Mouse (Mus musculus): ENCODE measurements around the gene Abi3.

Abi3 gene

DNA sequence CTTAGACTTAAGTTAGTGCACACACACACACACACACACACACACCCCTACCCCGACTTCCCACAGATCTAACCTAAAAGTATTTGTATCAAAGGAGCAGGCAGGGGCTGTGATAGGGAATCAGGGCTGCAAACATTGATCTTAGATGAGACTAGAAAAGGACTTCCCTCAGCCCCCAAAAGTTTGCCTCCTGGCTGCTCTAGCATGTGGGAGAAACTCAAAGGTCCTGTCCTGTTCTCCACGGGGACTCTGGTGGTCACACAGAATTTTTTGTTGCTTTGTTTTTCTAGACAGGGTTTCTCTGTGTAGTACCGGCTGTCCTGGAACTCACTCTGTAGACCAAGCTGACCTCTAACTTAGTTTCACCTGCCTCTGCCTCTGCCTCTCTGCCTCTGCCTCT is 16.7 kb downstream of the Abi3 start:
- DNase-seq (ENCODE audit: low read depth, low spot score): no peak

DNA sequence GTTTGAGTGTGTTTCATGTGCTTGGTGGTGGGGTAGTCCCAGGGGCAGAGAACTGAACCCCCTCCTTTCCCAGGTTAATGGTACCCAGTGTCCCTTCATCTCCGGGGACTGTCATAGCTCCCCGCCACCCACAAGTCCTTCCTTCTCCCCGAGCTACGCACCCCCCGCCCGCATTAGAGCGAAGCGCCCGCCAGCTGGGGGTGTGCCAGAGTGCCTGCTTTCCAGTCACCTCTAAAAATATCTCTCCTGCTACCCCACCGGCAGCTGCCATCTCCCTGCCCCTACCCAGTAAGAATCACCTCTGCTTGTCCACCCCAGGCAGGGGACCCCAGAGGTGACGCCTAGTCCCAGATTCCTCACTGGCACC is 17.4 kb downstream of the Abi3 start:
- peak; percentile 50 for DNase-seq (ENCODE audit: low read depth, low spot score)

DNA sequence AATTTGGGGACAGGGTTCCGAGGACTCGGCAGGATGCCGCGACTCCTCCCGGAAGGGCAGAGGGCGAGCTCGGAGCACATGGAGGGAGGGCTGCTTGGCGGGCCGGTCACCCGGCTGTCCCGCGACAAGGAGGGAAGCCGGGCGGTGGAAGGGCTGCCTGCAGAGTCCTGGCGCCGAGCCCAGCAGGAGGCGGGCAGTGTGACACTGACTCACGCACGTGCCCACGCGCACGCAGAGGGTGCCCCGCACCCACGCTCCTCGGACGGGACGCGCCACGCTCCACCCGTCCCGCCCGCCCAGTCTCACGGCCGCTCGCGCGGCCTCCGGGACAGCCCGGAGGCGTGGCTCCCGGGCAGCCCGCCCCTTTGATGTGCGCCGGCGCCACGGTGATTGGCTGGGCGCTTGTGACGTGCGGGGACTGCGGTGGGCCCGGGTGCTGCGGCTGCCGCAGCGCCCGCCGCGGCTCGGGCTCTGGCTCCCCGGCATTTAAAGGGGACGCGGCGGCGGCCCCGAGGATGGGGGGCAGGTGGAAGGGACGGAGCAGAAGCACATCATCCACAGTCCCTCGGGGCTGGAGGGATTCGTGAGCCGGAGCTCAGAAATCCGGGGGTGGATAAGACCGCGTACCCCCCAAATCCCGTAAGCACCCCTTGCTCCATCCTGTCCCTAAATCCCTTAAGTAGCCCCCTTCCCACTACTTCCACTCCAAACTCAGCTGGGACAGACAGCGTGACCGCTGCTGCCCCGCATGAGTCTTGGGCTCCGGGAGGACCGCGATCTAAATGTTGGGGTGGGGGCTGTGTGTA is 18.0 kb downstream of the Abi3 start, which contains the start of gene Phospho1:
Gene Phospho1 (plus strand): TSS at position 429 of the 806 bp plus-strand sequence.
- peak; percentile 94 for DNase-seq (ENCODE audit: low read depth, low spot score)

DNA sequence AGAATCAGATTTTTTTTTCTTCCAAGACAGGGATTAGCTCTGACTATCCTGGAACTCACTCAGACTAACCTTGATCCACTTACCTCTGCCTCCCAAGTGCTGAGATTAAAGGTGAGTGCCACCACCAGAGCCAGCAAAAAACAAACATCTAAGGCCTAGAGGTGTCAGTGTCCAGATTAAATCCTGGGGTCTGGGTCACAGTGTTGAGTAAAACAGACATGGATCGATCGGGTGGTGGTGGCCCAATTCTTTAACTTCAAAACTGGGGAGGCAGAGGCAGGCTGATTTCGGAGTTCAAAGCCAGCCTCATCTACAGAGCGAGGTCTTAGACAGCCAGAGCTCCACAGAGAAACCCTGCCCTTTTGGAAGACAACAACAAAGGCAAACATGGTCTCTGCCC is 19.8 kb downstream of the Abi3 start:
- no peak for DNase-seq (ENCODE audit: low read depth, low spot score)

DNA sequence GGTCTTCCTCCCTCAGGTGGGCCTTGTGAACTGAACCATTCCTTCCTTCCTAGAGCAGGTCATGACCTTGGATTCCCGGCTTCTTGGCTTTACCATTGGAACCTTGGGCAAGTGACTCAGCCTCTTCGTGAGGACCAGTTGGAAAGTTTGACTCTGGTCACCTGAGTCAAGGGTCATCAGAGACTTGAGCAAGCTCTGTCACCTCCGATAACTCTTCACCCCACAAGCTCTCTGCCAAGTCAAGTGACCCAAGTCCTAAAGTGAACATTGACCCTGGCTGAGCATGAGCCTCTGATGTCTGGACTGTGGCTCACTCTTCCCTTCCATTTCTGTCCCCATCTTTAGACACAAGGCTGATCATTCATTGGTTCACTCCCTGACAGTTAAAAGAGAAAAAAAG is 20.8 kb downstream of the Abi3 start:
- no peak for DNase-seq (ENCODE audit: low read depth, low spot score)

DNA sequence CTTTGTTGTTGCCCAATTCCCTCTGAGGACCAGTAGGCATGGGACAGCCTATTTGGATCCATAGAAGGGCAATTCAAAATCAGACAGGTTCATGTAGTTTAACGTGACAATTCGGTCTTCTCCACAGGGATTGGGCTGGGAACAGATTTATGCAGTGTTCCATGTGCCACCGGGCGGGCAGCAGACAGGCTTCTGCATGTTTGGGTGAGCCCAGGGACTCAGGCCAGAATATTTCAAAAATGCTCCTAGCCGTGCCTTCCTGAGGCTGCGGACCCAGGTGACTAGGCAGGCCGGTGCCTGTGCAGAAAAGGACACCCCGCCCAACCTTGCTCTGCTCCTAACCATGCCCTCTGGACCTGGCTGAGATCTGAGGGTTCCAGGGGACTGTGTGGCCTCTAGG is 23.1 kb downstream of the Abi3 start:
- no peak for DNase-seq (ENCODE audit: low read depth, low spot score)

DNA sequence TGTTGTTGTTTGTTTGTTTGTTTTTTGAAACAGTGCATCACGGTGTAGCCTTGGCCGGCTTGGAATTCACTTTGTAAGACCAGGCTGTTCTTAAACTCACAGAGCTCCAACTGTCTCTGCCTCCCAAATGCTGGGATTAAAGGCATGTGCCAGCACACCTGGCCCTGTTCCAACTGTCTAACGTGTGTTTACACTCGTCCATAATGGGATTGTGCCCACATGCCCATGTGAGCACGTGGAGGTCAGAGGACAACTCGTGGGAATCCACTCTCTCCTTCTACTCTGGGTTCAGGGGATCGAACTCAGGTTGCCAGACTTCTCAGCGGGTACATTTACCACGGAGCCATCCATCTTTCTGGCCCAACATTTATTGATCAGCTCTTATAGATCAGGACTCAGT is 26.9 kb downstream of the Abi3 start:
- no peak for DNase-seq (ENCODE audit: low read depth, low spot score)

DNA sequence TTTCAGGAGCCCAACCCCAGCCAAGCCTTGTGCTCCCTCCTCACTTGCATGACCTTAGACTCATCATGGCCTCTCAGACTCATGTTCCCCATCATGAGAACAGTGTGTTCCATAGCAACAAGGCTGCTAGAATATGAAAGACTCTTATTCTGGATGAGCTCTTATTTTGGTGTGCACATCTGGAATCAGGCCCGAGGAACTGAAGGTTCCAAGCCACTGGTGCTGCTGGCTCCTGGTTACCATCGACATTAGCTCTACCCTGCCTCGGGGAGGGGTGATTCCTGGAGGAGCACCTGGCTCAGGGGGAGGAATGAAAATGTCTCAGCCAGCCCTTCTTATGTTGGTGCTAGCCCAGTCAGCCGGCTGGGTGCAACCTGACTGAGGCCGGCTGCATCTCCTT is 27.4 kb downstream of the Abi3 start:
- DNase-seq (ENCODE audit: low read depth, low spot score): no peak

DNA sequence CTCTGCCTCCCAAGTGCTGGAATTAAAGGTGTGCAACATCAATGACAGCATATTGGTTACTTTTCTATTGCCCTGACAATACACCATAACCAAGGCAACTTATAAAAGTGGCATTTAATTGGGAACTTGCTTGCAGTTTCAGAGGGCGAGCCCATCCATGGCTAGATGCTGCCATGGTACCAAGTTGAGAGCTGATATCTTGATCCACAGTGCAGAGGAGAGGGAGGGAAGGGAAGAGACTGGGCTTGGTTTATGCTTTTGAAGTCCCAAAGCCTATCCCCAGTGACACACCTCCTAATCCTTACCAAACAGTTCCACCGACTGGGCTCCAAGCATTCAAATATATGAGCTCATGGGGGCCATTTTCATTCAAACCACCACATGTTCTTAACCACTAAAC is 28.2 kb downstream of the Abi3 start:
- DNase-seq (ENCODE audit: low read depth, low spot score): no peak

DNA sequence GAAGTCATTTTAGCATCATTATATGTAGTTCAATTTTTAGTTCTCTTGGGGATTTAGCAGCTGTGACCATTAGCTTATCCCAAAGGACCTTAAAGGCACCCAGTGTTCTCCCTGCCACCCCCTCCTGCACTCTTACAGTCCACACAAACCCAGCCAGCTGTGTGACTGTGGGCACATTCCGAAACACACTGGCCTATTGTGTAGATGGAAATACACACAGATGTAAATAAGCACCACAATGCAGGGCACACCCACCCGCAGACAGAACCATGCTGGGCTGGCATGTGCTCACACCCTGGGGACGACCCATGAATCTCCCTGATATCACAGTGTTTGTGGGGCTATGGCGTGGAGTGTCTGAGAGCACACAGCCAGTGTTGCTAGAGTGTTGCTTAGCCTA is 30.1 kb downstream of the Abi3 start:
- DNase-seq (ENCODE audit: low read depth, low spot score): no peak

DNA sequence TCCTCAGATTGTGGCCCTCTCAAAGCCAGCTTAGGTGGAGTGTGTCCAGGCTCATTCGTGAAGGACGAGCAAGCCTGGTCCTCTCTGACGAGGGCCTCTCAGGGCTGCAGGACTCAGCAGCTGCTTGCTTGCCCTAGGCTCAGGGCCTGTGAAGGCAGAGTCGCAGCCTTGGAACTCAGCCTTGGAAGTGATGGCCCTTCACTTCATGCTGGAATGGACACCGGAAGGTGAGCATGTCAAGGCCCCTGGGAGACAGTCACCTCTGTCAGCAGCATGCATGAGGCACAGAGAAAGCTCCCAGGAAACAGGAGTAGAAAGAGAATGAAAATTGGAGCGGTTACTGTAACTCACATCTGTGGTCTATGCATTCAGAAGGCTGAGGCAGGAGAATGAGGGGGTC is 30.5 kb downstream of the Abi3 start:
- no peak for DNase-seq (ENCODE audit: low read depth, low spot score)

DNA sequence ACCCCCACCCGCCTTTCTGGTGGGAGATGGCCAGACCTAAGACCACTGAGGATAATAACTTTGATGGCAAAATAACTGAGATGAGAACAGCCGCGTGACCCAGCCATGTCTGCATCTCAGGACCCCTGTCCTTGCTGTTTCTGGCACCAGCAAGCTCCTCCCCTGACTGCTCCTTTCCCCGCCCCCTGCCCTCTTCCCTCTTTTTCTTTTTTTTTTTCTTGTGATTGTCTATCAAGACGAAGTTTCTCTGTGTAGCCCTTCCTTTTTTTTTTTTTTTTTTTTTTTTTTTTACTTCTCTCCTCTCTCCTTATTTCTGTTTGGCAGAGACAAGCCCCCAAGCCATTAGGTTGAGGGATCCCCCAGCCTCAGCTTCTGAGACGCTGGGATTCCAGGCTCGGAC is 31.4 kb downstream of the Abi3 start:
- DNase-seq (ENCODE audit: low read depth, low spot score): no peak

DNA sequence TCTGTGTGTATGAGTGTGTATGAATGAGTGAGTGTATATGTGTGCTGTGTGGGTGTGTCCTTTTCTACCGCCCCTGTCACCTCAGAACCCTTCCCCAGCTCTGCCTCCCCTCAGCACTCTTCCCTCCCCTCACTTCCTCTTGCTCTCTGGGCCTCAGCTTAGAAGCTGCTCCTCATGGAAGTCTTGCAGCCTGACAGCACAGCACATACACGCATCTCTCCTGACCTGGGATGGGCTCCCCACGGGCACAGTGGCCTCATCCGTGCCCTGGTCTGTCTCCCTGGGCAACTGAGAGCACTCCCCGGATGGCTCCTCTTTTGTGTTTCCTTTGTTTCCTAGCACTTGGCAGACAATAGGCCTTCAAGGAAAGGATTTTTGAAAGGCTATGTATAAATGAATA is 32.7 kb downstream of the Abi3 start:
- no peak for DNase-seq (ENCODE audit: low read depth, low spot score)

DNA sequence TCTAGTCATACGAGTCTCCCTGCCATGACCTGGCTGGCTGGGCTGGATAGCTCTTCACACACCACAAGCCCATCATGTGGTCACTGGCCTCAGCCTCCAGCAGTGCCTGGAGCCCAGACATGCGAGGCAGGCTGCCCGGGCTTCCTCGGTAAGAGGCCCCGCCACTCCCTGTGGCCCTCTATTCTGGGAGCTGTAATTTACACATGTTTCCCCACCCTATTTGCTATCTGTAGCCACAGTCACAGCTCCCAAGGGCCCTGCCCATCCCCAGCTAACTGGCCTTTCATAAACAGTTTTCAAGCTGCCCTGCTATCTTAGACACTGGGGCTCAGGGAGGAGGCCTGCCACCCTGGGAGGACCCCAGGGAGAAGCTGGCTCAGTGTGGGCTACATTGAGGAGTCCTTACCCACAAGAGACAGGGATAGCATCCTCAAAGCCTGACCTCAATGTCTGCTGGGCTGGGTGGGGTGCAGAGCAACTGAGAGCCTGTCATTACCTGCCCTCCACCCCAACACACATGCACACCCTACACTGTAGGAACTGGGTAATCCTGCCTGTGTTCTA is 33.7 kb downstream of the Abi3 start:
- no peak for DNase-seq (ENCODE audit: low read depth, low spot score)

DNA sequence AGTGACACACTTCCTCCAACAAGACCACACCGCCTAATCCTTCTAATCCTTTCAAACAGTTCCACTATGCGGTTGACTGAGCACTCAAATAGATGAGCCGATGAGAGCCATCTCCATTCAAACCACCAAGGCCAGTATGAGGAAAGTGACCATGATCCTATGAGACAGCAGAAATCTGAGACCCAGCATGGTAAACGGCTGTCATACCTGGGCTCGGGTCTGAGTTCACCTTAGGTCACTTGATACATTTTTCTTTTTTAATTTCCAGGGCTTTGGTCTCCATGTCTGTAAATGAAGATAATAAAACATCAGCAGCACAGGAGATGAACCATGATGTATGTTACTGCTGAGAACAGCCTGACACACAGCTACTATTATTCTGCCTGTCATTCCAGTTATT is 34.4 kb downstream of the Abi3 start:
- no peak for DNase-seq (ENCODE audit: low read depth, low spot score)

DNA sequence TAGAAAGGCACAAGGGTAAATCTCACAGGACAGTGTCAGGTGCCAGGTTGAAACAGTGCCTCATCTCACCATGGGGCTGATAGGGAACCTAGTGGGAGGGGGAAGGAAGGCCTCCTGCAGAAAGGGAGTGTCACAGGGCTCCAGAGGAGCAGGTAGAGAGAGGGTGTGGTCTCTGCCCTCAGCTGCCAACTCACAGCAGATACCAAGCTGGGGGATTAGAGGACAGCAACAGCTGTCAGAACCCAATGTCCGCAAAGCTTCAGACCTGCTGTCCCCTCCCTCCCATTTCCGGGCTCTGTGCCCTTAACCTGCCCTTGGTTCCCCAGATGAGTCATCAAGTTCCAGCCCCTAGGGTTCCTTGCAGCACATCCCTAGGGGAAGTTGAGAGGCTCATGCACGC is 36.7 kb downstream of the Abi3 start:
- peak; percentile 22 for DNase-seq (ENCODE audit: low read depth, low spot score)

DNA sequence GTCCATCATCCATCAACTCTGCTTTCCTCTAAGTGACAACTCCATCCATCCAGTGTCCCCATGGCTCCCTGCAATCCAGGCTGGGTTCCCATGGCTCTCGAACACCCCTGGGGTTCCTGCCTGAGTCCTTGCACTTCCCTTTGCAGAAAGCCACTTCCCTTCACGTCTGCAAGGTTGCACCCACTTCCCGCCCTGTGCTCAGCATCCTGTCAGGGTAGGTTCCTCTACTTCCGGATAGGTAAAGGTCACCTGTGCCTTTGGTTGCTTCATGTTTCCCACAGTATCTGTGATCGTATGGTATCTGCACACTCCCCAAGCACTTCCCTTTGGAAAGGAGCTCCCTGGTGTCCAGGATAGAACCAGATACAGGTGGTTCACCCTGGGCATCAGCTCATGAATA is 37.3 kb downstream of the Abi3 start:
- peak; percentile 70 for DNase-seq (ENCODE audit: low read depth, low spot score)

DNA sequence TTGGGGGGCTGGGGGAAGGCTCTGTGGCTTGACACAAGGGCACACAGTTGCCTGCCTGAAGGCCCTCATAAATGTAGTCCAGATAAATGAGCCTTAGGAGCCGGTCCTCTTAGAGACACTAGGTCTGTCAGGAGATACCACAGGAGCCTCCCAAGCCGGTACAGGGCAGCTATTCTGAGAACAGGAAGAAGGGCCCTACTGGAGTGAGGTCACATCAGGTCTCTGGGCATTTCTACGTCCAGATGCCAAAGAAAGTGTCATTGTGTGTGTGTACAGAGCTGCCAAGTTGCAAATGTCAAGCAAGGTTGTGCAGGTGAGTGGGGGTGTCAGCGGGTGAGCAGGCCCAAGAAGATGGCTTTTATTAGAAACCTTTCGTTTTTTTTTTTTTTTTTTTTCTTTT is 46.7 kb downstream of the Abi3 start:
- no peak for DNase-seq (ENCODE audit: low read depth, low spot score)

DNA sequence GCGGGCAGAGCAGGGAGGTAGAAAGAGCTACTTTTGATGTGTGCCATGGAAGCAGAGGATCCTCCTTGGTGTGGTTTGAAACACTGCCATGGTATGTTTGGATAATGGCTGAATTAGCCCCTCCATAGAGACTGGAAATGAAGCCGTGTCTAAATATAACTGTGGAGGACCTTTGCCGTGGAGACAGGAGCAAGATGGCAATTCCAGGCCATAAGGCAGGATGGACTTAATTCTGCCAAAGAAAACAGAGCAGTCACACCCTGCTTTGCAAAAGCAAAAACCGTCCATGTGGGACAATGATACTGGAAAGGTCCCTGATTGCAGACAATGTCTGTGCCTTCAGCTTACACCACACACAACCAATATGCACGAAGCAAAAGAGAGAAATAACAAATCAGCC is 48.1 kb downstream of the Abi3 start:
- DNase-seq (ENCODE audit: low read depth, low spot score): no peak

DNA sequence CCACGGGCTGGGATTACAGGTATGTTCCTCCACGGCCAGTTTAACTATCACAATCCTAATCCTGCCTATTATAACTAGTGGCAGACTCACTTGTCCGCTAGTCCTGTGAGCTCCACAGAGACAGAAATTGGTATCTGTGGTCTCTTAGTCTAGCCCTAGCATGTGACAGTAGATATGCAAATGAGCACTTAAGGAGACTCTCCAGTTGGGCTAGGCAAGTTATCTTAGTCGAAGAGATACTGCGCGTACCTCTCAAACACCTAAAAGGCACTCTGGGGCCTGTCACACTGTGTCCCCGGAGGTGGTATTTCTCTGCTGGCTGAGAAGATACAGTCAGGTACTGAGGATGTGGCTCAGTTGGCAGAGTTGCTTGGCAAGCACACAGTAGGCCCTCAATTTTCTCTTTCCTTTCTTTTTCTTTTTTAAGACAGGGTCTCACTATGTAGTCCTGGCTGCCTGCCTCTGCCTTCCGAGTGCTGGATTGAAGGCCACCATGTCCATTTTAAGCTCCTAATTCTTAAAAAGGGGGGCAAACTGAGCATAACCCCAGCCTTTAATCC is 49.2 kb downstream of the Abi3 start:
- no peak for DNase-seq (ENCODE audit: low read depth, low spot score)

DNA sequence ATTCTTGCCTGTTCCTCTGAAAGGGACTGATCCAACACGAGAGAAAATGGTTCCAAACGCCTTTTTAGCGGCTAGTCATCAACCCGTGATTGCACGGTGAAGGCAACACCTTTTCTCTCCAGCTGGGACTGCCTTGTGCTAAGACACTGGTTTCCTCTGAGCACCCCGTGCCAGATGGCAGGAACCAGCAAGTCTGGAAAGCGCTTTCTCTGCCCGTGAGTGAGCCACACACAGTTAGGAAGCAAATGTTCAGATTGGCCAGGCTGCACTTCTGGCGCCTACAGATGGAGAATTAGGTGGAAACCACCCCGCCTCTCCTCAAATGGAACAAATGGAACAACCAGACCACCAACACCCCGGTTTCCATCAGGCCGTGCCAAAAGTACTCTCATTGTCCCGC is 50.5 kb downstream of the Abi3 start:
- DNase-seq (ENCODE audit: low read depth, low spot score): no peak

DNA sequence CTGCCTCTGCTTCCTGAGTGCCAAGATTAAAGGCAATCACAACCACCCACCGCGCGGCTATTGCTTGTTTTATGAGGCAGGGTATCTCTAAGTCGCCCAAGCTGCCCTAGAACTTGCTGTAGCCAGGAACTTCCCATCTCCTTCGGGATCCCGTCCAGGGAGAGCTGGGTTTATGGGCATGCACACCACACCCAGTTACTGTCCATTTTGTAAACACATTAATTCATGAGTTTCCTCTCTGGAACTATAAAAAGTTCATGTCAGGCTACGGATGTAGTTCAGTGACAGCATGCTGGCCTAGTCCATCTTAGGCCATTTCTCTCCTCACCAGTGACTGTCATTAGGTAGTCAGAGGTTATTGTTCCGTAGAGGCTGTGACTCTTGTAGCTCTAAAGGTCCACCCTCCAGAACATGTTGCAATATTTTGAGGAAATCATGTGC is 52.8 kb downstream of the Abi3 start:
- DNase-seq (ENCODE audit: low read depth, low spot score): no peak

DNA sequence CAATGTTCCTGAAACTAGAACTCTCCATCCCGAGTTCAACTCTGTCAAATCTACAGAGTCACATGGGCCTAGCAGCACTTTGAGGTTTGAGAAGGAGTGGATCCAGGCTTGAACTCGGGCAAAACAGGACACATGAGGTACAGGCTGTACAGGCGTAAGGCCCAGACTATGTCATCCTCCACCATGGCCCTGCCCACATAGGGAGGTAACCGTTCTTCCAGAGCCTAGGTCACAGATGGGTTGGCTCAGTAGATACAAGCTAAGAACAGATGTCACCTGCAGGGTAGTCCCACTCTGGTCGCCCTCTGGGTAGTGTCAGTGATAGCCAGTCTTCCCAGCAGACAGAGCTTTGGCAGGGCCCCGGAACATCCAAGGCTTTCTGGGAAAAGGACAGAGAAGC is 55.8 kb downstream of the Abi3 start:
- no peak for DNase-seq (ENCODE audit: low read depth, low spot score)

Measured in CD4-positive, CD25-positive, alpha-beta regulatory T cell, adult 2 months (primary cell).